Mouse (Mus musculus) G1E (cell line): Measurements from ENCODE around the gene Wwox. TPM values are rescaled to one million over a fixed set of nuclear protein-coding genes. Genes with fewer than 3 reads are reported as not detected.

ENCODE experiments used
- ATAC-seq: 2 replicates; pipeline ENCODE4 v1.8.0; 2016; ENCODE audit warnings: mild to moderate bottlenecking; ENCODE audit not compliant: insufficient number of reproducible peaks, poor library complexity, low FRiP score, severe bottlenecking; ENCODE audit errors: extremely low read depth
- DNase-seq: peaks from one replicate; pipeline ENCODE4 v3.0.0; 2012; ENCODE audit warnings: low spot score
- H3K27me3 ChIP-seq: 2 replicates; pipeline ENCODE4 v1.6.1; 2012; ENCODE audit warnings: mild to moderate bottlenecking, low read length, inconsistent platforms; ENCODE audit not compliant: insufficient read depth
- H3K36me3 ChIP-seq: replicated peaks from 2 replicates; pipeline ENCODE3; 2012; ENCODE audit warnings: mild to moderate bottlenecking, inconsistent platforms
- H3K4me1 ChIP-seq: 2 replicates; pipeline ENCODE4 v1.6.1; 2012; ENCODE audit warnings: low read depth, low read length, inconsistent platforms, mixed read lengths; ENCODE audit not compliant: insufficient read depth
- H3K4me3 ChIP-seq: 2 replicates; pipeline ENCODE4 v1.5.1; 2012; ENCODE audit warnings: low read depth, mild to moderate bottlenecking, inconsistent platforms, low read length, moderate library complexity, mixed read lengths
- H3K9me3 ChIP-seq: replicated peaks from 2 replicates; pipeline ENCODE4 v1.6.1; 2012; ENCODE audit warnings: inconsistent platforms
- CTCF ChIP-seq: IDR thresholded peaks from 2 replicates; pipeline ENCODE4 v1.5.1; 2012; ENCODE audit warnings: low read depth, low read length, inconsistent platforms, mixed read lengths
- GATA1 ChIP-seq: IDR thresholded peaks from 2 replicates; pipeline ENCODE4 v1.6.1; 2012; ENCODE audit warnings: borderline replicate concordance, low read length, inconsistent platforms, mixed read lengths
- GATA2 ChIP-seq: IDR thresholded peaks from 2 replicates; pipeline ENCODE4 v1.6.1; 2012; ENCODE audit warnings: low read depth, low read length, inconsistent platforms, borderline replicate concordance
- POLR2AphosphoS5 ChIP-seq: IDR thresholded peaks from 2 replicates; pipeline ENCODE4 v1.6.1; 2012; ENCODE audit warnings: low read depth, low read length, inconsistent platforms; ENCODE audit not compliant: insufficient replicate concordance
- TAL1 ChIP-seq: conservative IDR thresholded peaks from 2 replicates; pipeline ENCODE4 v1.6.1; 2012; ENCODE audit warnings: low read depth, low read length, inconsistent platforms, mixed read lengths
- polyA plus RNA-seq: library from polyadenylated mRNA; stranded (reverse); fragments of >175 nt; gene quantifications from 2 replicates; pipeline ENCODE4 v1.2.3, GENCODE M21; 2012
- total RNA-seq, 2 experiments: library from RNA; stranded (forward) in 1 of 2; stranded (reverse) in 1 of 2; fragments of 200-1000 nt in 1 of 2; fragments of >200 nt in 1 of 2; fragmentation: Nextera tagmentation in 1 of 2; gene quantifications; 2 replicates each; pipeline ENCODE4 v1.2.3; 2014 to 2017

The Wwox gene
- total and polyA plus RNA-seq, 3 experiments: 5.8 to 33.9 (median 7.2) TPM

- no peaks in the 10 kb centered on the region for H3K36me3 ChIP-seq
- ATAC-seq: no peak
- DNase-seq: no peak
Observed at GRCm38 (mm10) chr8:114927917-114928316, 488.5 kb downstream of the Wwox start.

GRCm38 (mm10) chr8:114929597-114929996 lies 490.1 kb downstream of the Wwox start:
- ATAC-seq (no peak), DNase-seq (no peak)
- H3K9me3 ChIP-seq: peaks cover 69% of the 10 kb centered on the region
- no peaks in the 10 kb centered on the region for H3K36me3 ChIP-seq
- TF ChIP-seq CTCF: no peak
- no peak for TF ChIP-seq TAL1
- no peak for TF ChIP-seq GATA2
- TF ChIP-seq POLR2AphosphoS5: no peak
- no peak for TF ChIP-seq GATA1
- no peaks in the 10 kb centered on the region for H3K4me1 ChIP-seq
- no peak overlapping the region for H3K4me3 ChIP-seq
- no peaks in the 10 kb centered on the region for H3K27me3 ChIP-seq

More at GRCm38 (mm10) chr8:114927917-114928316, 488.5 kb downstream of the Wwox start:
- Histone ChIP-seq H3K9me3 (peaks cover 71% of the 10 kb centered on the region), H3K27me3 (no peaks in the 10 kb centered on the region), H3K4me3 (no peak overlapping the region), H3K4me1 (no peaks in the 10 kb centered on the region)
- TF ChIP-seq CTCF (no peak), TAL1 (no peak), GATA2 (no peak), POLR2AphosphoS5 (no peak), GATA1 (no peak)

- peaks cover 73% of the 10 kb centered on the region for H3K9me3 ChIP-seq
- no peak for ATAC-seq
- H3K36me3 ChIP-seq: no peaks in the 10 kb centered on the region
- no peak for DNase-seq
- H3K27me3 ChIP-seq: no peaks in the 10 kb centered on the region
- TF ChIP-seq TAL1 (no peak), GATA1 (no peak), CTCF (no peak), POLR2AphosphoS5 (no peak), GATA2 (no peak)
- no peak overlapping the region for H3K4me3 ChIP-seq
- H3K4me1 ChIP-seq: no peaks in the 10 kb centered on the region
Observed at GRCm38 (mm10) chr8:114932071-114932630, 492.7 kb downstream of the Wwox start.

- ATAC-seq: no peak
- no peak overlapping the region for H3K4me3 ChIP-seq
- H3K9me3 ChIP-seq: peaks cover 76% of the 10 kb centered on the region
- no peaks in the 10 kb centered on the region for H3K36me3 ChIP-seq
- no peak for DNase-seq
- H3K27me3 ChIP-seq: no peaks in the 10 kb centered on the region
- H3K4me1 ChIP-seq: no peaks in the 10 kb centered on the region
- TF ChIP-seq GATA2 (no peak), GATA1 (no peak), CTCF (no peak), TAL1 (no peak), POLR2AphosphoS5 (no peak)
Observed at GRCm38 (mm10) chr8:114933248-114933647, 493.8 kb downstream of the Wwox start.

GRCm38 (mm10) chr8:114936887-114937286 lies 497.4 kb downstream of the Wwox start:
- Histone ChIP-seq H3K4me3 (no peak overlapping the region), H3K9me3 (peaks cover 75% of the 10 kb centered on the region), H3K36me3 (no peaks in the 10 kb centered on the region), H3K27me3 (no peaks in the 10 kb centered on the region), H3K4me1 (no peaks in the 10 kb centered on the region)
- TF ChIP-seq CTCF (no peak), GATA1 (no peak), TAL1 (no peak), GATA2 (no peak), POLR2AphosphoS5 (no peak)
- ATAC-seq (no peak), DNase-seq (no peak)

- ATAC-seq (no peak), DNase-seq (no peak)
- Histone ChIP-seq H3K27me3 (no peaks in the 10 kb centered on the region), H3K36me3 (no peaks in the 10 kb centered on the region), H3K9me3 (peaks cover 77% of the 10 kb centered on the region), H3K4me1 (no peaks in the 10 kb centered on the region), H3K4me3 (no peak overlapping the region)
- no peak for TF ChIP-seq GATA1
- TF ChIP-seq POLR2AphosphoS5: no peak
- TF ChIP-seq TAL1: no peak
- no peak for TF ChIP-seq CTCF
- TF ChIP-seq GATA2: no peak
Observed at GRCm38 (mm10) chr8:114939338-114939737, 499.9 kb downstream of the Wwox start.

GRCm38 (mm10) chr8:114941096-114941495 lies 501.6 kb downstream of the Wwox start:
- Histone ChIP-seq H3K9me3 (peaks cover 75% of the 10 kb centered on the region), H3K27me3 (no peaks in the 10 kb centered on the region), H3K36me3 (no peaks in the 10 kb centered on the region), H3K4me1 (no peaks in the 10 kb centered on the region), H3K4me3 (no peak overlapping the region)
- no peak for TF ChIP-seq POLR2AphosphoS5
- no peak for TF ChIP-seq GATA1
- no peak for TF ChIP-seq CTCF
- no peak for TF ChIP-seq TAL1
- TF ChIP-seq GATA2: no peak
- ATAC-seq (no peak), DNase-seq (no peak)
